Mouse (Mus musculus) erythroid progenitor cell, adult 5-6 weeks (primary cell): ENCODE results near the gene Fam163b. TPM values are rescaled to one million over a fixed set of nuclear protein-coding genes. Genes with fewer than 3 reads are reported as not detected.

Experiments used
- ATAC-seq: replicated peaks from 2 replicates; pipeline ENCODE4 v1.8.0; 2016; ENCODE audit warnings: moderate number of reproducible peaks, mild to moderate bottlenecking, moderate TSS enrichment, inconsistent platforms; ENCODE audit not compliant: poor library complexity, low FRiP score, severe bottlenecking
- total RNA-seq, 2 experiments: library from RNA; stranded (forward) in 1 of 2; stranded (reverse) in 1 of 2; fragments of 150-400 nt in 1 of 2; fragments of 186-747, 209-891 nt in 1 of 2; gene quantifications; 2 replicates each; pipeline versions ENCODE4 v1.2.3 to v1.2.4; 2015 to 2017; ENCODE audit warnings: low replicate concordance in 2 of 2

The Fam163b gene
- total RNA-seq, 2 experiments from 2014 or later: not detected

- no peak for ATAC-seq
Measured at GRCm38 (mm10) chr2:27136789-27137188, 5.5 kb downstream of the Fam163b start.

- no peak for ATAC-seq
Measured at GRCm38 (mm10) chr2:27136336-27136735, 6.0 kb downstream of the Fam163b start.

GRCm38 (mm10) chr2:27135935-27136334 lies 6.4 kb downstream of the Fam163b start:
- ATAC-seq: no peak

- no peak for ATAC-seq
Measured at GRCm38 (mm10) chr2:27128990-27129389, 13.3 kb downstream of the Fam163b start.

- ATAC-seq: no peak
Measured at GRCm38 (mm10) chr2:27126496-27126895, 15.8 kb downstream of the Fam163b start.

- no peak for ATAC-seq
Measured at GRCm38 (mm10) chr2:27125979-27126378, 16.3 kb downstream of the Fam163b start.

- ATAC-seq: no peak
Measured at GRCm38 (mm10) chr2:27123121-27123520, 19.2 kb downstream of the Fam163b start.

- no peak for ATAC-seq
Measured at GRCm38 (mm10) chr2:27122578-27122977, 19.7 kb downstream of the Fam163b start.

GRCm38 (mm10) chr2:27121626-27122355 lies 20.5 kb downstream of the Fam163b start:
- ATAC-seq: no peak

GRCm38 (mm10) chr2:27120241-27120641 lies 22.1 kb downstream of the Fam163b start:
- ATAC-seq: no peak

- no peak for ATAC-seq
Measured at GRCm38 (mm10) chr2:27119766-27120165, 22.5 kb downstream of the Fam163b start.

GRCm38 (mm10) chr2:27118452-27118851 lies 23.8 kb downstream of the Fam163b start:
- no peak for ATAC-seq

- ATAC-seq: no peak
Measured at GRCm38 (mm10) chr2:27114169-27114568, 28.1 kb downstream of the Fam163b start.

- ATAC-seq: no peak
Measured at GRCm38 (mm10) chr2:27112585-27112984, 29.7 kb downstream of the Fam163b start.

- no peak for ATAC-seq
Measured at GRCm38 (mm10) chr2:27109052-27109451, 33.2 kb downstream of the Fam163b start.

GRCm38 (mm10) chr2:27108144-27108543 lies 34.1 kb downstream of the Fam163b start:
- ATAC-seq: no peak

GRCm38 (mm10) chr2:27106816-27107215 lies 35.5 kb downstream of the Fam163b start:
- ATAC-seq: no peak

- no peak for ATAC-seq
Measured at GRCm38 (mm10) chr2:27103554-27103953, 38.7 kb downstream of the Fam163b start.

- no peak for ATAC-seq
Measured at GRCm38 (mm10) chr2:27097776-27098175, 44.5 kb downstream of the Fam163b start.

- no peak for ATAC-seq
Measured at GRCm38 (mm10) chr2:27097241-27097656, 45.0 kb downstream of the Fam163b start.

GRCm38 (mm10) chr2:27096341-27096981 lies 45.8 kb downstream of the Fam163b start:
- no peak for ATAC-seq
